Mouse (Mus musculus) midbrain, postnatal 0 days (tissue): ENCODE results near the gene Cand2. TPM values are rescaled to one million over a fixed set of nuclear protein-coding genes. Genes with fewer than 3 reads are reported as not detected.
"Not testable (repeated sequence)": the region's sequence is repeated elsewhere in the genome, so short reads cannot be mapped to it uniquely, and the experiment has no call there.

Experiments used
- ATAC-seq: fragments of 200-750 bp; cut with Nextera tagmentation; 2 replicates; pipeline ENCODE4 v1.8.0; 2017; ENCODE audit warnings: moderate number of reproducible peaks, mild to moderate bottlenecking, moderate TSS enrichment, moderate library complexity; ENCODE audit not compliant: low FRiP score
- DNase-seq: peaks from one replicate; pipeline ENCODE4 v3.0.0-alpha.2; 2015; ENCODE audit warnings: low spot score
- H3K27ac ChIP-seq: fragments of 300-500 bp; sonication (generic); 2 replicates; pipeline ENCODE4 v1.5.1; 2014; ENCODE audit warnings: low read depth, mild to moderate bottlenecking, low read length, mixed read lengths
- H3K27me3 ChIP-seq: fragments of 300-500 bp; sonication (generic); 2 replicates; pipeline ENCODE4 v1.6.1; 2014; ENCODE audit warnings: low read length, control low read depth, mixed read lengths; ENCODE audit not compliant: insufficient read depth
- H3K36me3 ChIP-seq: fragments of 300-500 bp; sonication (generic); 2 replicates; pipeline ENCODE4 v1.6.1; 2014; ENCODE audit warnings: low read length, control low read depth, mixed read lengths; ENCODE audit not compliant: insufficient read depth
- H3K4me1 ChIP-seq: fragments of 300-500 bp; sonication (generic); 2 replicates; pipeline ENCODE4 v1.6.1; 2014; ENCODE audit warnings: mild to moderate bottlenecking, control low read depth, antibody characterized with exemption, low read length, mixed read lengths; ENCODE audit not compliant: insufficient read depth
- H3K4me2 ChIP-seq: fragments of 300-500 bp; sonication (generic); 2 replicates; pipeline ENCODE4 v1.6.1; 2014; ENCODE audit warnings: low read depth, mild to moderate bottlenecking, low read length, mixed read lengths; ENCODE audit not compliant: poor library complexity, severe bottlenecking
- H3K4me3 ChIP-seq: fragments of 300-500 bp; sonication (generic); 2 replicates; pipeline ENCODE4 v1.5.1; 2014; ENCODE audit warnings: low read depth, mild to moderate bottlenecking, low read length, moderate library complexity
- H3K9ac ChIP-seq: fragments of 300-500 bp; sonication (generic); replicated peaks from 2 replicates; pipeline ENCODE4 v1.6.1; 2014; ENCODE audit warnings: mild to moderate bottlenecking, low read length, moderate library complexity, mixed read lengths; ENCODE audit not compliant: poor library complexity, severe bottlenecking
- H3K9me3 ChIP-seq: fragments of 300-500 bp; sonication (generic); 2 replicates; pipeline ENCODE4 v1.6.1; 2016; ENCODE audit warnings: low read length, control low read depth
- CTCF ChIP-seq: IDR thresholded peaks from 2 replicates; pipeline ENCODE4 v1.5.1; 2016; ENCODE audit warnings: antibody characterized with exemption, mild to moderate bottlenecking
- WGBS: fragments of 180-500 bp; shearing (Covaris S2); extraction: QIAGEN DNeasy Blood & Tissue Kit; methylation state at CpG from one replicate; pipeline ENCODE4 v1.1.7; 2014; 5-methylcytosine and 5-hydroxymethylcytosine counted together
- polyA plus RNA-seq: library from polyadenylated mRNA; unstranded; fragments of >200 nt; fragmentation: Nextera tagmentation; extraction: Ambion mirVana; gene quantifications from 2 replicates; pipeline ENCODE4 v1.2.1, GENCODE M21; 2015
- total RNA-seq: library from RNA; depleted of rRNA; stranded (reverse); fragments of >200 nt; gene quantifications from 2 replicates; pipeline ENCODE4 v1.2.3, GENCODE M21; 2014

Gene Cand2
- total and polyA plus RNA-seq, 2 experiments from 2014 or later, result 4.2 to 10.2 TPM

- Histone ChIP-seq H3K27me3 (no peaks in the 10 kb centered on the region), H3K9ac (no peak overlapping the region), H3K4me1 (peaks cover 2% of the 10 kb centered on the region), H3K4me2 (no peak overlapping the region), H3K4me3 (no peak overlapping the region), H3K36me3 (peaks cover 2% of the 10 kb centered on the region), H3K9me3 (no peaks in the 10 kb centered on the region), H3K27ac (no peak overlapping the region)
- ATAC-seq (no peak), DNase-seq (no peak)
- 70% methylated on average over 8 of the region's 8 CpGs for WGBS
- TF ChIP-seq CTCF, result no peak
Measured at GRCm38 (mm10) chr6:115811606-115812005, 37.3 kb downstream of the Cand2 start.

DNA sequence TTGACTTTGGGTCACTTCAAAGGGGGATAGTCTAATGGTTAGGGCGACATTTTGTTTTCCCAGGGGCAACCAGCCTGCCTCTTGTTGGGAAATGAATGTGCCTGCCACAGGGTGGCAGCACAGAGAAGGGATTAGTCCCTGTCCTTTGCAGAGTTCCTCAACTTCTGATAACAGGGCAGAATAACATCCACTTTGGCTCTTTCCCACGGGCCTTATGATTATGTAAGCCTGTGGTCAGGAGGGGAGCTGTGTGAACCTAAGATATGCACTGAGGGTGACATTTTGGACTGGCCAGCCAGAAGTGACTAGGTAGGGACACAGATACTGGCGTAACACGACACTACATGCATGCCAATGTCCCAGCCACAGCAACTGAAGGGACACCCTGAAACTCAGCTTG lies 39.8 kb downstream of the Cand2 start:
- Histone ChIP-seq H3K27me3 (no peaks in the 10 kb centered on the region), H3K27ac (no peak overlapping the region), H3K9ac (no peak overlapping the region), H3K4me3 (no peak overlapping the region), H3K36me3 (no peaks in the 10 kb centered on the region), H3K4me2 (no peak overlapping the region), H3K4me1 (no peaks in the 10 kb centered on the region), H3K9me3 (no peaks in the 10 kb centered on the region)
- peak; percentile 72 for TF ChIP-seq CTCF
- DNase-seq (peak; percentile 54), ATAC-seq (peak; percentile 35; the same call in 1 of the 2 replicates)
- WGBS, result 29% methylated on average over 4 of the region's 4 CpGs

DNA sequence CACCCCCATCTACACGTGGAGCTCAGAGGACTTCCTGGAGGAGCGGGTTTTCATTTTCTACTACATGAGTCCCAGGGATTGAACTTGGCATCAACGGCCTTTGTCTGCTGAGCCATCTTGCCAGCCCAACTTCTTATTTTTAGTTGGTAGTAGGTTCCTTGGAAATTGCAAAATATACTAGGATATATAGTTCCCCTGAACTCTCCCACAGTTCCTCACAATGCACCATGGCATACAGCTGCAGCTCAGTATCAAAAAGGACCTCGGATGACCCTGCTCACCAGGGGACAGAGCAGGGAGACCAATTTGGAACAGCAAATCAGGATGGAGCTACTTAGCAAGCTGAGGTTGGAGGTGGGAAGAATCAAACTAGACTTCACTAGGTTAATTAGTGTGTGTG lies 40.7 kb downstream of the Cand2 start:
- H3K4me3 ChIP-seq, result no peak overlapping the region
- 83% methylated on average over 4 of the region's 4 CpGs for WGBS
- DNase-seq (no peak), ATAC-seq (no peak)
- H3K4me1 ChIP-seq, result no peaks in the 10 kb centered on the region
- no peak overlapping the region for H3K27ac ChIP-seq
- no peaks in the 10 kb centered on the region for H3K36me3 ChIP-seq
- no peaks in the 10 kb centered on the region for H3K9me3 ChIP-seq
- no peak overlapping the region for H3K9ac ChIP-seq
- no peak for TF ChIP-seq CTCF
- no peak overlapping the region for H3K4me2 ChIP-seq
- H3K27me3 ChIP-seq, result no peaks in the 10 kb centered on the region

DNA sequence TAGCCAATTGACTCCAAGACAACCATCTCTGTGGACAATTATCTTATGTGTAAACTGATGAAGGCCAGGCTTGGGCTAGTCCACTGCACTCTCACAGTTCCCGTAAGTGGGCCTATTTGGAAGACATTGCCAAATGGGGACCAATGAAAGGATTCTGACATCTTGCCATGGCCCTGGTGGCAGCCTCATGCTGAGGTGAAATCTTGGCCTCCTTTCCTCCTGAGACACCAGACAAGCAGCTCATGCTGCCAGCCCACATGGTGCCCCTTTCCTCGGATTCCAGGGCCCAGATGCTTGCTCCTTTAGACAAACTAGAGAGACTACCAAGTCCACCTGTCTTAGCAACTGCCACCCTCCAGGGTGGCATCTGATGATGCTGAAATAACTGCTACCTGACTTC lies 43.8 kb downstream of the Cand2 start:
- Histone ChIP-seq H3K9ac (no peak overlapping the region), H3K36me3 (no peaks in the 10 kb centered on the region), H3K4me2 (no peak overlapping the region), H3K4me1 (no peaks in the 10 kb centered on the region), H3K4me3 (no peak overlapping the region), H3K27ac (no peak overlapping the region), H3K27me3 (no peaks in the 10 kb centered on the region), H3K9me3 (no peaks in the 10 kb centered on the region)
- TF ChIP-seq CTCF, result no peak
- DNase-seq (no peak), ATAC-seq (no peak)
- 85% methylated on average over 2 of the region's 2 CpGs for WGBS

DNA sequence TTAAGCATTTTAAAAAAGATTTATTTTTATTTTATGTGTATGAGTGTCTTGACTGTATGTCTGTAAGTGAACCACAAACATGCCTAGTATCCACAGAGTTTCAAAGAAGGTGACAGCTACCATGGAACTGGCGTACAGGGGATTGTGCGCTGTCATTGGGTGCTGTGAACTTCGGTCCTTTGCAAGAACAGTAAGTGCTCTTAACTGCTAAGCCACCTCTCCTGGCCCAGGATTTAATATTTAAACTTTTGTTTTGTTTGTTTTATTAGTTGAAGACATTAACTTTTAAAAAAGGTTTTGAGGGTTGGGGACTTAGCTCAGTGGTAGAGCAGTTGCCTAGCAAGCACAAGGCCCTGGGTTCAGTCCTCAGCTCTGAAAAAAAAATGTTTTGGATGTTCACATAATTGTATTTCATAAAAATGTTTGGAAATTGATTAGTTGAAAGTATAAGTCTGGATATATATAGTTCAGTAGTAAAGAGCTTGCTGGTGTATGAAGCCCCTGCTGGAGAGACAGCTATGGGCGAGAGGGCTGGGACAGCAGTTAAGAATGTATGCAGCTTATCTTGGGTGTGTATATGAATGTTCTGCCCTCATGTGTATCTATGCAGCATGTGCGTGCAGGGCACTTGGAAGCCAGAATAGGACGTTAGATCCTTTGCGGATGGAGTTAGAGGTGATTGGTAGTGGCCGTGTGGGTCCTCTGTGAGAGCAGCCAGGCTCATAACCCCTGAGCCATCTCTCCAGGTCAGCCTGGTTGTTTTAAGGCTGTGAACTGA lies 47.1 kb downstream of the Cand2 start:
- H3K27me3 ChIP-seq, result no peaks in the 10 kb centered on the region
- WGBS, result 90% methylated on average over 8 of the region's 8 CpGs
- no peak overlapping the region for H3K9ac ChIP-seq
- H3K27ac ChIP-seq, result no peak overlapping the region
- H3K36me3 ChIP-seq, result no peaks in the 10 kb centered on the region
- no peak for TF ChIP-seq CTCF
- DNase-seq (no peak), ATAC-seq (no peak)
- no peaks in the 10 kb centered on the region for H3K9me3 ChIP-seq
- no peak overlapping the region for H3K4me2 ChIP-seq
- no peaks in the 10 kb centered on the region for H3K4me1 ChIP-seq
- no peak overlapping the region for H3K4me3 ChIP-seq

GRCm38 (mm10) chr6:115823850-115824464 lies 49.6 kb downstream of the Cand2 start:
- H3K9ac ChIP-seq, H3K36me3 ChIP-seq, H3K4me1 ChIP-seq, H3K27me3 ChIP-seq, H3K9me3 ChIP-seq: not testable (repeated sequence)
- TF ChIP-seq CTCF, result peak; percentile 74
- Histone ChIP-seq H3K4me3 (peak overlapping the region; percentile 2; the same call in 1 of the 2 replicates), H3K27ac (peak overlapping the region; percentile 21; the same call in 1 of the 2 replicates), H3K4me2 (peak overlapping the region; percentile 29; the same call in 1 of the 2 replicates)
- ATAC-seq (peak; percentile 68), DNase-seq (peak; percentile 77)
- 8% methylated on average over 4 of the region's 11 CpGs for WGBS
